Mouse (Mus musculus) cerebellum, adult 2 months (tissue): ENCODE measurements around the gene Dio3.

ENCODE experiments used
- CTCF ChIP-seq: fragments of 200-500 bp; IDR thresholded peaks from 2 replicates; pipeline ENCODE4 v1.5.1; 2011; ENCODE audit warnings: low read depth, mild to moderate bottlenecking, control low read depth, low read length, moderate library complexity, borderline replicate concordance; ENCODE audit not compliant: insufficient read depth
- POLR2A ChIP-seq: fragments of 200-500 bp; IDR thresholded peaks from 2 replicates; pipeline ENCODE4 v1.6.1; 2011; ENCODE audit warnings: low read length, control low read depth, borderline replicate concordance; ENCODE audit not compliant: insufficient read depth

DNA sequence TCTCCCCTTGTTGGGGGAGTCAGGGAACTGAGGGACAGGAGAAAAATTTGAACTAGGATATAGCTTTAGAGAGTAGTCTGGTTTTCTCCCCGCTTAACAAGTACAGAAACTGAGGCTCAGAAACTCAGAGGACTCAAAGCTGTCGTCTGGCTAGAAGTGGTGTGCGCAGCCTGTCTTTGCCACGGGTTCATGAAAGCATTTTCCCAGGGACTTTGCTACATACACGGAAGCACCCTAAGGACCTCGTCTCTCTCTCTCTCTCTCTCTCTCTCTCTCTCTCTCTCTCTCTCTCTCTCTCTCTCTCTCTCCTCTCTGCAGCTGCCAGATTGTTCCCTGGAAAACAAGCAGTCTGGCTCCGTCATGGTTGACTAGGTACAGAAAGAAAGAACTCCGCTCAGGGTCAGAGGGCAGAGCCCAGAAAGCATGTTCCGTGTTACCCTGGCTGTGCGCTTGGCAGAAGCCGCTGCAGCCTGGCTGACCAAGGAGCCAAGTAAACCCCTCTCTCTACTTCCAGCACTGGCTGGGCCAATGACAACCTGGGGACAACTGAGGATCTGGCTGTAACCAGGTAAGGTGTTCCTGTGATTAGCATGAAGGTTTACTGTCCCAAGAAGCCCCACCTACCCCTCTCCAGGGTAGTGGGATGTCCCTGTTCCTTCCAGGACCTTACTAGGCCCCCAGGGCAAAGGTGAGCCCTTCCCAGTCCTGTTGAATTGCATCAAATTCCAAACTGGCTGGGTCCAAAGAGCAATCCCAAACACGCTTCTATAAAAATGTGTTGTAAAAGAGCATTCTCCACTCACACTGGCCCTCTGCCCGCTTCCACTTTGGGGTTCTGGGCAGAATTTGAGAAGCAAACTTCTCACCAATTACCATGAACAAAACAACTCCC is 46.9 kb upstream of the Dio3 start:
- TF ChIP-seq CTCF: no peak
- TF ChIP-seq POLR2A: no peak
